Mouse (Mus musculus): ENCODE data around the gene Rnf144b.

Rnf144b gene

DNA sequence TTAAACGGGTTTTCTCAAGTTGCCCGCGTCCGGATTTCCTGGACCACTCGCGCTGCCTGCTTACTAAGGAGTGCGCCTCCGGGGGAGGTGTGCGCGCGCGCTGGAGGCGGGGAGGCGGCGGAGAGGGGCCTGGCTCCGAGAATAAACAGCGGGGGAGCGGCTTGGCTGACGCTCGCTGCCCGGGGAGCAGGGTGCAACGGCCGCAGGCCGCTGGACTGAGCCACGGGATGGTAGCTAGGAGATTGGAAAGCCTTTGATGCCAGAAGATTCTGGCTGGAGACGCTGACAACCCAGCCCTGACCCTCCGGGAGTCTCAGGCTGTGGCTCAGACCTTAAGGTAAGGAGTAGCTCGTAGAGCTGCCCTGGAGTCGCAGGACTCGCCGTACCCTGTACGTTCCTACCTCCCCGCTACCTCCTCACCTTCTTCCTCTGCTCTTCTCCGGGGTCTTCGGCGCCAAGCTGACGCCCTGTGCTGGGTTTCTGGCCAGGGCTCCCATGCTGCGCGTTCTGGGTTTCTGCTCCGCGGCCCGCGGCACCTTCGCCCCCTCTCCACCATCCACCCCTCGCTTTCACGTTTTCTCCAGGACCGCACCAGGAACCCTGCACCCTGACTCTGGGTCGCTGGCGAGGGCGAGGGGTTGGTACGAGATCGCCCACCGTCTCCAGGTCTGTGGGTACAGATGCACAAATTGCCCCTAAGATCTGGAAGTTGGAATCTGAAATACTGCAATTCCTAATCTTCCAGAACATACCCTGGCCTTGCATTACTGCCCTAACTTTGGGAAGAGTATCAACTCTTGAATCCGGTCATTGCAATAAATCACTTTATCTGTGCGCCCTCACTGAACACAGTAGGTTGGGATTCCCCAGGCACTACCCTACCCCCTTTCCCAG is at the start of gene Rnf144b:
TSS of gene Rnf144b (plus strand) at position 120 of the 894 bp plus-strand sequence.
- DNase-seq (ENCODE audit: low read depth, low spot score) = no peak

DNA sequence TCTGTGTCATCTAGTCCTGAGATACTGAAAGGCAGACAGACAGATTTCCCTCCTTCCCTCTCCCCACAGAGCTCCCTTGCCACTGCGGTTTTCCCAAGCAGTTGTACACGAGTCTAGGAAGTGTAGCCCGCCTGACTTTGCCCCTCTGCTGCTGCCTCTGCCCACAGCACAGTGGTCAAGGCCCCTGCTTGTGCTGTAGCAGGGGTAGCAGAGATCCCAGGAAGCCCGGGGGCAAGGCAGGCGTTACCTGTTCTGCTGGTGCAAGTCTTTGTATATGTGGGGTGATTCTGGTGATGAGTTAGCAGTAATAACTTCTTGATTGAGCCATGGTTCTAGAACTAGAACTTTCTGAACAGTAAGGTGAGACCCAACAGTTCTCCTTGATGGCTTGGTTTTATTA is 46.3 kb upstream of the Rnf144b start:
- no peak for DNase-seq (ENCODE audit: low read depth, low spot score)

DNA sequence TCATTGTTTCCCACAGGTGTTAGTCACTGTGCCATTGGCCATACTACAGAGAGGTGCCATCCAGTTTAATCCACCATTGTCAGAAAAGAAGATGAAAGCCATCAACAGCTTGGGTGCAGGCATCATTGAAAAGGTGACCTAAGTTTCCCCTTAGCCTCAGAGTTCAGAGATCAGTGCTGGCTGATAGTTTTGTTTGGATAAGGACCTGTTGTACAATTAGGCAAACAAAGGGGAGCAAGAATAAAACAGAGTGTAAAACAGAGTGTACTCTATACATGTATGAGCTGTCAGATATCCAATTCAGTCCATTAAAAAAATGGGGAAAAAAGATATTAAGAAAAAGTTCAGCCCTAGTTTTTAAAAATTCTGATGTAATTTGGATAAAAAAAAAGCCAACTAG is 45.1 kb upstream of the Rnf144b start:
- no peak for DNase-seq (ENCODE audit: low read depth, low spot score)

DNA sequence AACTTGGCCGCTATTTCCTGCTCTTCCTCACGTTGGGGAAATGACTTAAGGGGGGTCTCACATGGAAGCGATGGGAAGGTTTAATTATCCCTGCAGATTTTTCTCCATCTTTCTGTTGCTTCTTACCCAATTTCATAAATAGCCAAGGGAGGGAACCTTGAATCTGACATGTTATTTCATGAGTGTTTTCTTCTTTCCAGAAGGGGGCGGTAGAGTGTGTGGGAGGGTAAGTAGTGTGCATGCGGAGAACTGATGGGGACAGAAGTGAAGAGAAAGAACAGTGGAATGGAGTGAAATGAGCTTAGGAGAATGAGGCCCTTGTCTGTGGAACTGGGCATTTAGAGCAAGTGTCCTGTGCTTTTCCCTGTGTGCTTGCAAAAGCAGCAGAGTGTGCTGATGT is 43.7 kb upstream of the Rnf144b start:
- no peak for DNase-seq (ENCODE audit: low read depth, low spot score)

DNA sequence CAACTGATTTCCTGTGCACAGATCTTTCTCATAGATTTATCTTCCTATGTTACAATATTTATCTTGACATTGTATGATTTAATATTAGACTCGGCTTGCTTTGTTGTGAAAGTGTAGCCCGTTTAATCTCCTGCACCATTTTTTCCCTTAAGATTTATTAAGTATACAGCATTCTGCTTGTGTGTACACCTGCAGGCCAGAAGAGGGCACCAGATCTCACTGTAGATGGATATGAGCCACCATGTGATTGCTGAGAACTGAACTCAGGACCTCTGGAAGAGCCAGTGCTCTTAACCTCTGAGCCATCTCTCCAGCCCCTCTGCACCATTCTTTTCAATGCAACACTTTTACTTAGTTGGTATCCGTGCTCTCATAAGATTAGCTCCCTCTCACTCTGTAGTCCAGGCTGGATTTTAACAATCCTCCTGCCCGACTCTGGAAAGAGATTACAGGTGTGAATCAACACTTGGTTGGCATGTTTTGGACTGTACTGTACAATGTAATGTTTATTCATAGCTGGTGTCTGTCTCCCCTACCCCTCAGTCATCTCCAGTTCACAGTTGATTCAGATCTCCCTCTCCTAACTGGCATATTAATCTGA is 41.5 kb upstream of the Rnf144b start:
- no peak for DNase-seq (ENCODE audit: low read depth, low spot score)

- DNase-seq (ENCODE audit: low read depth, low spot score) = no peak
These were observed 34.0 kb upstream of the Rnf144b start for GRCm38 (mm10) chr13:47088433-47088832.

DNA sequence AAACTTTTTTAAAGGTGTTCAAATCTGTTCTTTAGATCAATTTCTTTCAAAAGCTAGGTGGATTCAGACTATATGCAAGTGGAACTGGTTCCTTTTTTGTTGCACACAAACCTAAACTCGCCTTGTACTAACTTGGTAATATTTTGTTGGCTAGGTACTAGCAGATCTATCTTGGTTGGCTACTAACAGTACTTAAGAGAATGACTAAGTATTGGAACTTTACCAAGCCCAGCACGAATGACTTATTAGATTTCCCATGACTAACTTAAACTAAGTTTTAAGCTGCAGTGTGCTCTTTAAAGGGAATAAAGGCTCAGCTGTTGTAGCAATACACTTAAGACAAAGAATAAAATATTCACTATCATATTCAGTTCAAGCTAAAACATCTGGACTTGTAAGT is 33.2 kb upstream of the Rnf144b start:
- no peak for DNase-seq (ENCODE audit: low read depth, low spot score)

DNA sequence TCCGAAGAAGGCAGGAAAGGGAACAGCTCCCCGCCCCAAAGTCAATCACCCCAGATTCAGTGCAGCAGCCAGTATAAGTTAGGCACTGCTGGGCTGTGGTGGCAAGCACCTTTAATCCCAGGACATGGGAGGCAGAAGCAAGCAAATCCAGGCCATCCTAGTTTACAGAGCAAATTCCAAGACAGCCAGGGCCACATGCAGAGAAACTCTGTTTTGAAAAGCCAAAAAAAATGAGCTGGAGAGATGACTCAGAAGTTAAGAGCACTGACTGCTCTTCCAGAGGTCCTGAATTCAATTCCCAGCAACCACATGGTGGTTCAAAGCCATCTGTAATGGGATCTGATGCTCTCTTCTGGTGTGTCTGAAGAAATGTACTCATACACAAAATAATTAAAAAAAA is 28.7 kb upstream of the Rnf144b start:
- DNase-seq (ENCODE audit: low read depth, low spot score) = no peak

- DNase-seq (ENCODE audit: low read depth, low spot score) = no peak
These were observed 25.9 kb upstream of the Rnf144b start for GRCm38 (mm10) chr13:47096591-47096990.

DNA sequence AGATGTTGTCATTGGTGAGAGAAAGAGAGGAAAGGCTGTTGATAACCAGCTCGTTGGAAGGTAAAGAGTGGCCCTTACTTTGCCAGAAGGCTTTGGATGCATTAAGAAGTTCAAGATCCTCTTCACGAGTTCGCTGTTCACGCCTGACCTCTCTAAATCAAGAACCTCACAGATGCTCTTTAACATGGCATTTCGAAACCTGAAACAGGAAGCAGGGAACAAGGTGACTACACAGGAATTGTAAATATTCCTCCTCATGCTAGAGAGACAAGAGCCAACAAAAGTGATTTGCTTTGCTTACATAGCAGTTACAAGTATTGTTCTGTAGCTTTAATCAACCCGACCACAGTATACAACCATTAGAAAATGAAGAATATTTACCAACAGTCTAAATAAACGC is 23.2 kb upstream of the Rnf144b start:
- no peak for DNase-seq (ENCODE audit: low read depth, low spot score)

DNA sequence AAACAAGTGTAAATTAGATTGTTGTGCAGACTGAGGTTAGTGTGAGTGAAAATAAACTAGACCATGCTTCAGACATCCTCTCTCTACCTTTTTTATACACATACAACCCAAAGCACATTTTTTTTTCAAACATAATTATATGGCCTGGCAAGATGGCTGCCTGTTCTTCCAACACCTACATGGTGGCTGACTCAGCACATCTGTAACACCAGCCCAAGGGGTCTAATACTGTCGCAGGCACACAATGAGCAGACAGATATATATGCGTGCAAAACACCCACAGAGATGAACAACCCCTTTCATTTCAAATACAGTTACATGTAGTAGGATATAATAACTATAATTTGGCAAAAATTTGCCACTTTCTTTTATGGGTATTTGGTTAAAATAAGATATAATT is 21.9 kb upstream of the Rnf144b start:
- no peak for DNase-seq (ENCODE audit: low read depth, low spot score)

- DNase-seq (ENCODE audit: low read depth, low spot score) = no peak
These were observed 18.3 kb upstream of the Rnf144b start for GRCm38 (mm10) chr13:47104146-47104545.

DNA sequence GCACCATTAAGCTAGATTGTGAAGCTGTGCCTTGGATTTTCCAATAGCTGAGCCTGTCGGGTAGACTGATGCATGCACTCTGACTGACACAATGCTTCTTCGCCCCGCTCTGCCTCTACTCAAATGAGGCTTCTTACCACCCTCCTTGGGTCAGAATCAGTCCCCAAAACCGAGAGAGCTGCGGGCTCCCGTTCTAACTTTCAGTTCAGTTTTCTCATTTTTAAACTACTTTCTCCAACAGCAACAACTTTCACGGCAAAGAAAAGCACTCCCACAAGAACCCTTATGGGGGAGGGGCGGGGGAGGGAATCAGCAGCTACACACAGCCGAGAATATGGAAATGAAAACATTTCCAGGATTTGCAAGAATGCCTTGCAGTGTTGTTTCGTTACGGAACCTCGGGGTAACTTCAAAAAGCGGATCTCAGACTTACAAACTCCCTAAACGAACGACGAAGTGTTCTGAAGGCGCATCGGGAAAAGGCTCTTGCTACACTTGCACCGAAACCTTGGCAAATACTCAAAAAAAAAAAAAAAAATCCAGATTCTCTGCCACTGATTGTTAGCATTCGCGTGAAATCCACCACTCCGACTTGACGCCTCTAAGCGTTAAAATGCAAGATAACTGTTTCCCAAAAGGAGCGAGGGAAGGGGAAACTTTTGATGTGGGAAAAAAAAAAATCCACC is 17.5 kb upstream of the Rnf144b start:
- DNase-seq (ENCODE audit: low read depth, low spot score) = peak; percentile 14

- DNase-seq (ENCODE audit: low read depth, low spot score) = peak; percentile 86
These were observed 16.5 kb upstream of the Rnf144b start, which contains the start of gene Dek for GRCm38 (mm10) chr13:47105711-47106579. Gene Dek (minus strand): TSS chr13:47106201.

DNA sequence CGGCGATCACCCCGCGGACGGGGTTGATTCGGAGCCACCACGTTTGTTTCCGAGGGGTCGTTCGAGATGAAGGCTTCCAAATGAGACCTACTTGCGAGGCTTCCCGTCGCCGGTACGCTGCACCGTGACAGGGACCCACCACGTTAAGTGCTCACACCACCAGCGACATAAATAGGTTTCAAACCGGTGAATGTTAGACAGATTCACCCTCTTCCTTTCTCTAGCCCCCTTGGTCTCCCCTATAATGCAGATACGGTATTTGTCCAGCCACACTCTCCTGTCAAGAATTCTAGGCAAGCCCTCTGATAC is 15.9 kb upstream of the Rnf144b start:
- DNase-seq (ENCODE audit: low read depth, low spot score) = no peak

DNA sequence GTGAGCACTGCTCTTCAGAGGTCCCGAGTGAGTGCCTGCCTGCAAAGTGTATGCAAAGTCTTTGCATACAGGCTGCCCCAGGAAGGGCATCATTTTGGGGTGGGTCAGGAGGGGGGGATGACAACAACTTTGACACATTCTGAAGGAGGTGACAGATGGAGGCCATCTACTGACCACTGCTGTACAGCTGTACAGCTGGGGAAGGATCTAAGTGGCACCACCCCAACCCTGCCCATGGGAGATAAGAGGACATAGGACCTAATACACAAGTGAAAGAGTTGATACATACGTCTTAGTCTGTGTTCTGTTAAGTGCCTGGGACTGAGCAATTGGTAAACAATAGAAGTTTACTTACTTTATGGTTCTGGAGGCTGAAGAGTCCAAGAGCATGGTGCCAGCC is 13.2 kb upstream of the Rnf144b start:
- no peak for DNase-seq (ENCODE audit: low read depth, low spot score)

- no peak for DNase-seq (ENCODE audit: low read depth, low spot score)
These were observed 11.3 kb upstream of the Rnf144b start for GRCm38 (mm10) chr13:47111185-47111584.

DNA sequence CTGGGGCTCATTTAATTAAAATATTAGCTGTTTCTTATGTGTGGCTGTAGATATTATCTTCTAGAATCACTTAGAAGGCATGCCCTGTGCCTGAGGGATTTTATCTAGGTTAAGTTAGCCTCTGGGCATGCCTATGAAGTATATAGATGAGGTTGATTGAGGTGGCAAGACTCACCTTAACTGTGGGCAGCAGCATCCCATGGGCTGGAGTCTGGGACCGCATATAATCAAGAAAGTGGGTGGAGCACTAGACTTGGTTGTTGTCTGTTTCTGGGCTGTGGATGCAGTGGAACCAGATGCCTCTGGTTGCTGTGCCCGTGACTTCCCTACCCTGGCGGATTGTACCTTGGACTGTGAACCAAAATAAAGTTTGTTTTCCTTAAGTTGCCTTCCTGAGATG is 10.4 kb upstream of the Rnf144b start:
- DNase-seq (ENCODE audit: low read depth, low spot score) = no peak

DNA sequence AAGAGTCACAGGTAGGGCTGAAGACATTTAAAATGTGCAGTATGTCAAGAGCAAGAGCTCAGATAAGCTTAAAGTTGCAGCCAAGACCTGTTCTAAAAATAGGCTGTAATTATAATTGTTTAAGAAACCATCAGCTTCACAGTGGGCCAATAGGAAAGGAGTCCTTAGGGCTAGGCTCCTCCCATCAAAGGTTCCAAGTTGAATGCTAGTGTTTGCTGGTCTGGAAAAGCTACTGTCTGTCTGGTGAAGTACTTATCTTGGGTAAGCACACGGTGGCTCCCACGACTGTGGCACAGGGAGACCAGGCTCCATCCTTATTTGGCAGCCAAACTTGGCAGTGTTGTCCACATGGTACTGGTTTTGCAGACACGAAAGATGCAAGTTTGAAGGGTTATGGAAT is 9.5 kb upstream of the Rnf144b start:
- DNase-seq (ENCODE audit: low read depth, low spot score) = no peak

DNA sequence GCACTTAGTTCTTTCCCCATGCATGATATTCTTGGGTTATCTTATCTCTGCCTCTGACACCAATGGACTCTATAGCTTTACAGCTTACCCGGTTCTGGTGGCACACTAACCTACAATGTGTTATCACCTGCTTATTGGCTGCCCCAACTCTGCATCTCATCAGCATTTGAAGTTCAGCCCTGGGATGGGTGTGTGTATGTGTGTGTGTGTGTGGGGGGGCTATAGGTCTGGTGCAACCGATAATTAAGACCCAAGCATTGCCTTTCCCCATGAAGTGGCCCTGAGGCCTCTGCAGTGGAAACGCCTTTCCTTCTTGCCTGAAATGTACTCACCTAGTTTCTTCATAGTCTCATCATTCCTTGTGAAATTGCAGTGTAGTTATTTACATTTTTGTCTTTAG is 6.5 kb upstream of the Rnf144b start:
- DNase-seq (ENCODE audit: low read depth, low spot score) = no peak

DNA sequence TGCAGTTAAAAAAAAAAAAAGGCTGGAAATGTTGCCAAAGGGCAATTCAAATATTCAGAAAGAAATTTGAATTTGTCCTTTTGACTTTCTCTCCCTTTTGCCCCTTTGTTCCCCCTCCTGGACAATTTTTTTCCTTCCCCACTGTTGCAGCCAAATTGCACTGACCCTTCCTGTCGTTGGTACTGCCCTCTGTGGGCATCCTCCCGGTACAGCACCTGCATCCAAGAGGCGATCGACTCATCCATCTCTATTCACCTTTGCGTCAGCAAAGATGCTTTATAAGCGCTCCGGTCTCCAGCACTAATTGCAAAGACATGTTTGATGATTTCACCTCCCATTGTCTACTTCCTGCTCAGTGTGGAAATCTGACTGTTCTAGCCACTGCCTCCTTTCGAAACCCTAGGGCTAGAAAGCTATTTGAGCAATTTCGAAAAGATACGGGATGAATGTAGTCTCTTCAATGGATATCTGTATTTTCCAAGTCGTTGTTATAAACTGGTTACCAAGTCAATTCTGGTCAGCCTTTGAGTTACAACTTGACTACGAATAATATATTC is 1.0 kb upstream of the Rnf144b start:
- no peak for DNase-seq (ENCODE audit: low read depth, low spot score)

DNA sequence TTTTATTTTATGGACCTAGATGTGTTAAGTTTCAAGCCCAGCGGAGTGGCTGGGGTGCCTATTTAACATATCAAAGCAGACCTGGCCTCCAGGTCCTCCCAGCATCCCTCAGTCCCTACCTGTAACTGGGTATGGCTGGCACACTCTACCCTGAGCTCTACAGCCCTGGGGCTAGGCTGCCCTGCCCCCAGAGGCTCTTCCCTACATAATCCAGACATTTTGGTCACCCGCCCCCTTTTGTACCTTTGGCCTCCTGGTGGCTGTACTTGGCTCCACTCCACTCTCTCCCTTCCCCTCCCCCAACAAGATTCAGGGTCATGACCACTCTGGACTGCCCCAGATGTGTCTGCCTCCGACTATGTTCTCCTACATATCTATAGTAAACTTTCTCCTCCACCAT is 2.0 kb downstream of the Rnf144b start:
- no peak for DNase-seq (ENCODE audit: low read depth, low spot score)

Data from embryo, embryonic 11.5 days (tissue).